Mouse (Mus musculus): Measurements from ENCODE around the gene Slc6a4. TPM values are rescaled to one million over a fixed set of nuclear protein-coding genes. Genes with fewer than 3 reads are reported as not detected.

The Slc6a4 gene
- total RNA-seq (2023) = not detected

GRCm38 (mm10) chr11:76997916-76998704, at the start of gene Slc6a4:
TSS of gene Slc6a4 (plus strand) at chr11:76998603.

GRCm38 (mm10) chr11:77078273-77079134, 80.1 kb downstream of the Slc6a4 start, which contains the start of gene Nsrp1:
TSS of gene Nsrp1 (minus strand) at chr11:77078435.

Other genes starting within 250 kb of the Slc6a4 start
- gene Gosr1, start 235.0 kb upstream of the Slc6a4 start, total RNA-seq (2023) = 61.4 TPM
- 4.6 TPM for gene Cpd, start 151.6 kb upstream of the Slc6a4 start, total RNA-seq (2023)
- not detected for gene Tmigd1, start 96.4 kb upstream of the Slc6a4 start, total RNA-seq (2023)
- 34.6 TPM for gene Blmh, start 73.8 kb upstream of the Slc6a4 start, total RNA-seq (2023)
- 23.9 TPM for gene Nsrp1, start 79.8 kb downstream of the Slc6a4 start, total RNA-seq (2023)
- 0.53 TPM for gene Efcab5, start 190.4 kb downstream of the Slc6a4 start, total RNA-seq (2023)
- gene Ssh2, start 217.7 kb downstream of the Slc6a4 start, total RNA-seq (2023) = 410 TPM

Measured in CD4-positive naive resting alpha-beta T cell, adult 76 days (primary cell).